Mouse (Mus musculus) kidney, adult 2 months (tissue): ENCODE measurements around the gene Nap1l4. TPM values are rescaled to one million over a fixed set of nuclear protein-coding genes. Genes with fewer than 3 reads are reported as not detected.

Source experiments
- DNase-seq: peaks from one replicate; pipeline ENCODE4 v3.0.0; 2021
- H3K27ac ChIP-seq: fragments of 200-500 bp; 2 replicates; pipeline ENCODE4 v1.5.1; 2012; ENCODE audit warnings: low read depth, low read length, control low read depth, inconsistent platforms; ENCODE audit not compliant: insufficient read depth
- H3K27me3 ChIP-seq: fragments of 200-500 bp; replicated peaks from 2 replicates; pipeline ENCODE4 v1.6.1; 2012; ENCODE audit warnings: mild to moderate bottlenecking, moderate library complexity, low read length, inconsistent platforms; ENCODE audit not compliant: control insufficient read depth, insufficient read depth
- H3K36me3 ChIP-seq: fragments of 200-500 bp; 2 replicates; pipeline ENCODE4 v1.6.1; 2012; ENCODE audit warnings: mild to moderate bottlenecking, moderate library complexity, low read length, inconsistent platforms; ENCODE audit not compliant: control insufficient read depth, insufficient read depth
- H3K4me1 ChIP-seq: fragments of 200-500 bp; 2 replicates; pipeline ENCODE4 v1.6.1; 2011; ENCODE audit warnings: low read length; ENCODE audit not compliant: control insufficient read depth, insufficient read depth
- H3K4me3 ChIP-seq: fragments of 200-500 bp; 2 replicates; pipeline ENCODE4 v1.5.1; 2011; ENCODE audit warnings: mild to moderate bottlenecking, low read depth, low read length, control low read depth; ENCODE audit not compliant: insufficient read depth
- CTCF ChIP-seq: fragments of 200-500 bp; conservative IDR thresholded peaks from 2 replicates; pipeline ENCODE4 v1.5.1; 2011; ENCODE audit warnings: low read depth, mild to moderate bottlenecking, control low read depth, low read length, moderate library complexity, mixed read lengths; ENCODE audit not compliant: insufficient read depth, insufficient read length
- POLR2A ChIP-seq: fragments of 200-500 bp; IDR thresholded peaks from one replicate; pipeline ENCODE4 v1.6.1; 2011; ENCODE audit warnings: low read depth, low read length, control low read depth
- WGBS: fragments of 180-500 bp; shearing (Covaris S2); methylation state at CpG from one replicate; pipeline ENCODE4 v1.1.7; 2018; 5-methylcytosine and 5-hydroxymethylcytosine counted together
- polyA plus RNA-seq: library from polyadenylated mRNA; depleted of rRNA; stranded (reverse); fragments of >200 nt; gene quantifications from 2 replicates; pipeline ENCODE4 v1.2.3, GENCODE M21; 2012; rRNA removed

Nap1l4 gene
- polyA plus RNA-seq, 1 experiment: 68.7 TPM

DNA sequence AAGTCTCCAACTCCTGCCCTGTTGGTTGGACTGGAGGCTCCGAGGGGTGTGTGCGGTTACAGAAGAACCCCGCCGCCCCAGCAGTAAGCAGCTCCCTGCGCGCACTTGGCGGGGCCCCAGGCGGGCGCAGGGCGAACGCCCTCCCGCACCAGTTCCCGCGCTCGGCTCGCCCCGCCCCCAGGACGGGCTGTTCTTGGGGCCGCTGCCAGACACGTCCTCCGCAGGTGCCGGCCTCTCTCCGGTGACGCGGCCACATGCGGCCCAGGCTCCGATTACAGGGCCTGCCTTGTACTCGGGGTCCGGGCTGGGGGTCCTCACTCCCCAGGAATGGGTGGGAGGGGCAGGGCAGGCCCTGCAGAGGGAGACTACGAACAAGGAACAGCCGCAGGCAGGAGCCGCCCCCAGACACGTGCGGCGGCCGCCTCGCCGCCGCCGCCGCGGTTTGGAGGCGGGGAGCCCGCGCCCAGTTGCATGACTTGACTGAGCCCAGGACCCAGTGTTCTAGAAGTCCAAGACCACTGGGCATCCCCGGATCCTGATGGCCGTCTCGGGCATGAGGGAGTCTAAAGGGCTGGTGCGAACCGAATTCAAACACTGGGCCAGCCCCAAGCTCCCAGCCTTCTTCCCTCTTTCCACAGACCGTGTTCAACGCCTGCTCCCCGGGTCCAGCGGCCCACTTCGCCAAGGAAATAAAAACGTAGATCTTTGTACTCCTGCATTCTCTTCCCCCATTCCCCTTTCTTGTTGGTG is 83.9 kb downstream of the Nap1l4 start:
- TF ChIP-seq POLR2A (no peak), CTCF (no peak)
- Histone ChIP-seq H3K36me3 (no peaks in the 10 kb centered on the region), H3K27ac (no peak overlapping the region), H3K27me3 (no peaks in the 10 kb centered on the region), H3K4me1 (no peaks in the 10 kb centered on the region), H3K4me3 (no peak overlapping the region)
- 26% methylated on average over 56 of the region's 56 CpGs for WGBS
- peak; percentile 54 for DNase-seq

DNA sequence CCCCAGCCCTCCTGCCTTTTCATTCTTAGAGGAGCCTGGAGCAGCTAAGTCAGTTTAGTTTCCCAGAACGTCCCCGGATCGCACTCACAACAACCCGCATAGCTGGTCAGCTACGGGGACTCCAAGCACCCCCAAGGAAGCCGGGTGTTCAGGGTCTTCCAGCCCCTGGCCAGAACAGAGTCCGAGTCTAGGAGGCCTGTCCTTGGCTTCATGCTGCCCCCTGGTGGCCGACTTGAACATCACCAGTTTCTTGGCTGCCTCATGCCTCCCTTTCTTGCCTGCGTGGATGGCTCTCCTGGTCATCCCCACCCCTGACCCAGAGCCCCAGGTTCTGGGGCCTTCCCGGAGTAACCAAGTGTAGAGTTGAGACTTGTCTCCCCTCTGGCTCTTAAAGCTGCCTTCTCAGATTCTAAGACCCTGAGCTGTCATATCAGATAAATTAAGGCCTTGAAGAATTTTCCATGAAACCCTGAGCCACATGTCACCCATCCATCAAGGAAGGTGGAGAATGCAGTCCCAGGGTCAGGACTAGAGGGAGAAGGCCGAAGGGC is 85.0 kb downstream of the Nap1l4 start:
- no peak overlapping the region for H3K27ac ChIP-seq
- 24% methylated on average over 11 of the region's 11 CpGs for WGBS
- no peaks in the 10 kb centered on the region for H3K27me3 ChIP-seq

More for the DNA sequence above, 85.0 kb downstream of the Nap1l4 start:
- no peak overlapping the region for H3K4me3 ChIP-seq
- TF ChIP-seq POLR2A (no peak), CTCF (peak; percentile 82)
- H3K36me3 ChIP-seq: no peaks in the 10 kb centered on the region
- peak; percentile 71 for DNase-seq
- no peaks in the 10 kb centered on the region for H3K4me1 ChIP-seq

Other genes with a start within 250 kb of the Nap1l4 start
- gene Cdkn1c, start 88.1 kb downstream of the Nap1l4 start, polyA plus RNA-seq: 30.8 and 31.0 TPM in 2 replicates
- 1,125 and 1,412 TPM in 2 replicates for gene Slc22a18, start 75.4 kb downstream of the Nap1l4 start, polyA plus RNA-seq
- 46.6 and 50.2 TPM in 2 replicates for gene Phlda2, start 46.0 kb downstream of the Nap1l4 start, polyA plus RNA-seq
- 8.9 and 9.6 TPM in 2 replicates for gene Cars, start 51.0 kb upstream of the Nap1l4 start, polyA plus RNA-seq
- 0.91 and 1.4 TPM in 2 replicates for gene Tnfrsf26, start 79.6 kb upstream of the Nap1l4 start, polyA plus RNA-seq
- 5.4 and 5.6 TPM in 2 replicates for gene Tnfrsf22, start 100.6 kb upstream of the Nap1l4 start, polyA plus RNA-seq
- 3.0 and 3.5 TPM in 2 replicates for gene Tnfrsf23, start 136.8 kb upstream of the Nap1l4 start, polyA plus RNA-seq
- 75.0 and 77.1 TPM in 2 replicates for gene Osbpl5, start 207.9 kb upstream of the Nap1l4 start, polyA plus RNA-seq
- 0.33 and 1.1 TPM in 2 replicates for gene Mrgprg, start 217.9 kb upstream of the Nap1l4 start, polyA plus RNA-seq
- 2.3 and 2.8 TPM in 2 replicates for gene Mrgpre, start 235.4 kb upstream of the Nap1l4 start, polyA plus RNA-seq